Mouse (Mus musculus) left cerebral cortex, postnatal 4 days (tissue): ENCODE measurements around the gene Fhad1. TPM values are rescaled to one million over a fixed set of nuclear protein-coding genes. Genes with fewer than 3 reads are reported as not detected.
A peak's percentile ranks its signal among the peaks of the same experiment; 100 is the strongest.

Source experiments
- DNase-seq: peaks from one replicate; pipeline ENCODE4 v3.0.0-alpha.2; 2022
- intact Hi-C: fragments of 180-260 bp; cut with DNase I; formaldehyde crosslinking; loops from one replicate; pipeline ENCODE4 v1.15.1; 2025
- total RNA-seq, 2 experiments: library from RNA; stranded (reverse); gene quantifications; 2 replicates each; pipeline ENCODE4 v1.2.3; 2021

The Fhad1 gene
- total RNA-seq, 2 experiments from 2014 or later: 0.90 to 1.1 TPM

DNA sequence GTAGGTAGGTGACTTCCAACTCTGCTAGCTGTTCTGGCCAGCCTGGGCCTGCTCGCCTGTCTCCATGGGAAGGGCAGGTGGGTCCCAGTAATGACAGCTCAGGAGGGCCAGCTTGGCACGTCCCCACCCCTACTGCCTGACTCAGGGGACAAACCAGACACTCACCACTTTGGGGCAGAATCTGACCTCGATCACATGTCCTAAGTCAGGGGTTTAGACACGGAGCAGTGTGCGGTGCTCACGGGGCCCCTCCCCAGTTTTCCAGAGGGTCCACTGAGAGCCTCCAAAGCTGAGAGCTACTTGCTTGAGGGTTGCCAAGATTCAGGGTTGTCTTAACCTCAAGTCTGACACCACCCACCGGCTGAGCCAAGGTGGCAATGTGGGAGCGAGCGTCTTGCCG is 146.8 kb downstream of the Fhad1 start:
- intact Hi-C loops: no loop called here
- DNase-seq: no peak

DNA sequence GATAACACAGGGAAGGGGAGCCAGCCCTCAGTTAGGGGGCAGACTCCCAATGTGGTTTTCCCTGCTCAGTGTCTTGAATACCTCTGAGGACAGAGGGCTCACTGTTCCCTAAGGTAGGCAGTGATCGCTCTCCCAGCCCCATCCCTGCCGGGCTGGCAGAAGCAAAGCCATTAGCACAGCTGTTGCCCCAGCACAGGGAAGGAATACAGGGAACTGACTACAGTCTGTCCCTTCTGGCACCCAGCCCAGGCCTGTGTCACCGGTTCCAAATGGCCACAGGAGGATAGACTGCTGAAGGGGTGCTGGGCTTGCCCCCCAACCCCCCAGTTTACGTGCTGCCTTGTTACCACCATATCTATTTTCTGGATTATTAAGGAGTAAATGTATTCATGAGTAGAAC is 147.4 kb downstream of the Fhad1 start:
- peak; percentile 94 for DNase-seq
- intact Hi-C loops: no loop called here

DNA sequence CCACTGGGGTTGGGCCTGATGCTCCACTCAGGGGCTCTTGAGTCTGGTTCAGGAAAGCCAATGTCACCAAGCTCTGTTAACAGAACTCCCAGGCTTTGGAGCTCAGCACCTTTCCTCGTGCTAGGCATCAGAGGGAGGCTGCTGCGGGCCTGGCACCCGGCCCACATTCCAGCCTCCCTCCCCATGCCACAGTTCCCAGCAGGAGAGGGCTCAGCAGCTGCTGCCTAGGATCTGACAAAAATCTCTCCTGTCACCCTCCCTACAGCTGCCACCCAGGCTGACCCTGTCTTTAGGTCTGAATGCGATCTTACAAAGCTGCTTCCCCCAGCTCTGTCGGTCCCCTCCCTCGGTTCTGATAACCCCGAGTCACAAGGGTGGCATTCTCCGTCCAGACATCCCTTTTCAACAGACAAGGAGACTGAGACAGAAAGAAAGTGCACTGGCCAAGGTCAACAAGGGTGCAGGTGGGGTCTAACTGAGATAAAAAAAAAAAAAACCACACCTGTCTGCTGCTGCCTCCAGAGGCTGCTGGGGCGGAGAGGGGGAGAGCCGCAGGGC is 147.9 kb downstream of the Fhad1 start:
- intact Hi-C loops: no loop called here
- DNase-seq: peak; percentile 74

DNA sequence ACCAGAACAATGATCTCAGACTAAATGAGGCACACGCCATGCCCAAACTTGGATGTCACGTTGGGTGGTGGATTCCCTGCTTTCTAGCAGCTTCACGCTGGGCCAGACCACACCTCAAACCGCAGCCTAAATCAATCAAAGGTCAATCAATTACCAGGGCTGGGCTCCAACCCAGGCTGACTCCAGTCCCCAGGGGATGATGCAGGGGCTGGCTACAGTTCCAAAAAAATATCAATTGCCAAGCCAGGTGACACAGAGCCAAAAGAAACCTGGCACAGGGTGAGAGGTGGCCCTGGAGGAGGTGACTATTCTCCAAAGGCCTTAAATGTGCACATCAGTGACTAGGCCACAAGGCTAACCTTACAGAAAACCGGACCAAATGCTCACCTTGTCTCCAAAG is 149.3 kb downstream of the Fhad1 start:
- DNase-seq: no peak
- intact Hi-C loops: no loop called here

DNA sequence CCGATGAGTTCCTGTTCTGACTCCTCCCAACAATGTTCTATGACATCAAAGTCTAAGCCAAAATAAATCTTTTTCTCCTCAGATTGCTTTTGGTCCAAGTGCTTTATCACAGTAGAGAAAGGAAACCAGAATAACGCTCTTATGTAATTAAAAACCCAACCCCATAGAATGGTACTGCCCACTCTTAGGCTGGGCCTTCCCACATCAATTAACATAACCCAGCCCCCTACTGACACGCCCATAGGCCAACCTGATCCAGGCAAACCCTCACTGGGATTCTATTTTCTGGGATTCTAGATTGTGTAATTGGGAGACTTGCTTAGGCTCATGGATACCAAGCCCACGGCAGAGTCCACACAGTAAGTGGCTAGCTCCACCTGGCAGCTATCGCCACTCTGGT is 149.9 kb downstream of the Fhad1 start:
- DNase-seq: no peak

DNA sequence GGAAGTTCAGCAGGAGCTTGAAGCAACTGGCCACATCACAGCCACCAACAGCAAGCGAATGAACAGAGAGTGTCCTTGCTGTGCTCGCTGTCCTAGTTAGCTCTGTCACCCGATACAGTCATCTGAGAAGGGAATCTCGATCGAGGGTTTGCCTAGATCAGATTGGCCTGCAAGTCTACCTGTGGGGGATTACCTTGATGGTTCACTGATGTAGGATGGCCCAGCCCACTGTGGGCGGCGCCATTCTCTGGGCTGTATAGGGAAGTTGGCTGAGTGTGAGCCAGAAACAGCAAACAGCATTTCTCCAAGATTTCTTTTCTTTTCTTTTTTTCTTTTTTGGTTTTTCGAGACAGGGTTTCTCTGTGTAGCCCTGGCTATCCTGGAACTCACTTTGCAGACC is 150.4 kb downstream of the Fhad1 start:
- intact Hi-C loops: no loop called here
- DNase-seq: no peak

More for the DNA sequence above, 149.9 kb downstream of the Fhad1 start:
- intact Hi-C loops: no loop called here

DNA sequence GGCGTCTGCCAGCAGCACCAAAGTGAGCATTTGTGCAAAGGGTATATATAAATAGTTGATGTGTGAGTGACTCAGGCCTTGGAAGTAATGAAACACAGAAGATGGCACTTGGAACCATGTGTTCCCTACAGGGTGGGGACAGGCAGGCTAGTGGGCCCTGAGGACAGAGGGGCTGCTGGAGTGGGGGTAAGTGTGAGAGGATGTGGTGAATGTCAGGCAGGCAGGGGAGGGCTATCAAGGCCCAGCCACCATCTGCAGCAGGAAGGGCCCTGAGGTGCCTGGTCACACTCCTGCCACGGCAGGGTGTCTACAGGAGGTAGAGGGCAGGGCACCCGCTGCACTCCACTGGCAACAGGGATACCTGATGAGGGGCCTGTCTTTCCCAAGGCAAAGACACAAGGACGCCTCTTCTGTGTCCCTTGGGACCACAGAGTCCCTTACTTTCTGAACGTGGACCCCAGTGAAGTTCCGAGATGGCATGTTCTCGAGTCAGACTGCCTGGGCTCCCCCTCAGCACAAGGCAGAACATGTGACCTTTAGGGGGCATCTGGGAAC is 151.1 kb downstream of the Fhad1 start:
- no peak for DNase-seq
- intact Hi-C loops: no loop called here

DNA sequence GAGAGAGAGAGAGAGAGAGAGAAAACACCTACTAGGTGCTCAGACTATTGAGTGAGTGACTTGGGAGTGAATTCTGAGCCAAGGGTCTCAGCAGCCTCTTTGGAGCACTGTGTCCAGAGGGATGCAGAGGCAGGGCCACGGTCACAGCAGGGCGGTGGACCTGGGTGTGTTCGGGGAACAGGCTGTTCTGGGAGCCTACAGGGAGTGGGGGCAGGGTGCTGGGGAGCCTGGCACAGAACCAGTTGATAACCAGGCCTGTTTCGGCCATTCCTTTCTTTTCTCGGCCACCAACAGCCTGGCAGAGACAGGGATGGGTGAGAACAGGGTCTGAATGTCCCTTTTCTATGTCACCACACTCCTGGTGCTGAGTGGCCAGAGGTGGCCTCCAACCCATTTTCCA is 152.0 kb downstream of the Fhad1 start:
- no peak for DNase-seq
- intact Hi-C loops: no loop called here

DNA sequence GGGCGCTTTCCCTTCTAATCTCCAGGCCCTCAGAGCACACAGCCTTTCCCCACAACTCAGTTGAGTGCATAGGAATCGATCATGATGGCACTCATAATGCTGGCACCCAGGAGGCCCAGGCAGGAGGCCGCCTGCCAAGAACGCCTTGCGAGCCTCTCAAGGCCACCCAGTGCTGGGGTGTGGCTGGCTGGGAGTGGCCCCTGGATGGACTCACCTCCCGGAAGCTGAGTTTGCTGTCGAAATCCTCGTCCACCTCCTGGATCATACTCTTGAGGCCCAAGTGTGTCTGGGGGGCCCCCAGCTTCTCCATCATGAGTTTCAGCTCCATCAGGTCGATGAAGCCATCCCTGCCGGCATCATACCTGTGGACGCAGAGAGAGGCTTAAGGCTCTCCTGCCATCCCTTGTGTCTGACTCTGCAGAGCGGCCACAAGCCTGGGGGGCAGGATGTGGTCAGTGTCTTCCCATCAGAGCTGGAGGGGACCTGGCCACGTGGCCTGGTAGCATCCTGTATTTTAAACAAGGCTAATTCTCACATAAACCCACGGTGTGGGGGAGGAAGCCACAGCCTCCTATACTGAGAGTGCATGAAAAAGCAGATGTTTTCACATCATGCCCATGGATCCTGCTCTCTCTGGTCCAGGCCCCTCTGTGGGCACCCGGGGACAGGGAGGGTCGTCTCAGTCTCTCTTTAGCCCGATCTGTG is 153.1 kb downstream of the Fhad1 start:
- DNase-seq: no peak
- intact Hi-C loops: no loop called here

DNA sequence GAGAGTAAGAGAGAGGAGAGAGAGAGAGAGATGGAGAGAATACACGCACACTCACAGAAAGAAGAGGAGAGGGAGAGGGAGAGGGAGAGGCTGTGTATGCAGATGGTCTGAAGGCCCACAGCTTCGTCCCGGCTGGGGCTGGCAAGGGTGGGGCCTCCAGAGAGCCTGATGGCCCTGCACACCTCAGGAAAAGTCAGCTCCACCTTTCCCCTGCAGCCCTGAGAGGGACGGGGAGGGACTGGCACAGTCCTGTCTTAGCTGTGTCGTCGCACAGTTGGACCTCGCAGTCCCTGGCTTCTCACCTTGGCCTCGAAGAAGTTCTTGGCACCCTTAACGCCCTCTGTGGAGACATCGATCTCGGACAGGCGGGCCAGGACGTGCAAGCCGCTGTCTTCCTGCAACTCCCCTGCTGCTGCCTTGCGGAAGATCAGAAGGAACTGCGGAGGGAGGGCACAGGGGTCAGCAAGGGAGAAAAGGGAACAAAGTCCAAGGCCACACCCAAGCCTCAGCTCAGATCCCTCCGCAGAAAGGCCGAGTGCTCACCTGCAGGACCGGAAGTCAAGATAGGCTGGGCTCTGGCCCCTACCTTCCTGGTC is 154.5 kb downstream of the Fhad1 start:
- no peak for DNase-seq
- intact Hi-C loops: no loop called here

DNA sequence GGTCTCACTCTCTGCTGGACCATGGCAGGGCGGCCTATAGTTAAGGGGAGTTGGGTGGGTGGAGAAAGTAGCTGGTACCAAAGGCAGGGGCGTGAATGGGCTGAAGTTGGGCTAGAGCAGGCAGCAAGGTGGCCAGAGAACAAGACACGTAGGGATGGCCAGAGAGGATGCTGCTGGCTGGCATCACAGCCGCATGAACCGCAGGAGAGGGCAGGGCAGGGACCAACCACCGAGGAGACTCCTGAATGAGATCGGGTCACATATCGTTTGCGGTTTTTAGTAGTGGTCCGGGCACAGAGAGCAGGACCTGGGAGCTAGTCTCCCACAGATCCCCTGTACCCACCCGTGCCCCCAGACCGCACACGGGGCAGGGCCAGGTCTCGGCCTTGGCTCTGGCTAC is 155.5 kb downstream of the Fhad1 start:
- intact Hi-C loops: no loop called here
- no peak for DNase-seq

DNA sequence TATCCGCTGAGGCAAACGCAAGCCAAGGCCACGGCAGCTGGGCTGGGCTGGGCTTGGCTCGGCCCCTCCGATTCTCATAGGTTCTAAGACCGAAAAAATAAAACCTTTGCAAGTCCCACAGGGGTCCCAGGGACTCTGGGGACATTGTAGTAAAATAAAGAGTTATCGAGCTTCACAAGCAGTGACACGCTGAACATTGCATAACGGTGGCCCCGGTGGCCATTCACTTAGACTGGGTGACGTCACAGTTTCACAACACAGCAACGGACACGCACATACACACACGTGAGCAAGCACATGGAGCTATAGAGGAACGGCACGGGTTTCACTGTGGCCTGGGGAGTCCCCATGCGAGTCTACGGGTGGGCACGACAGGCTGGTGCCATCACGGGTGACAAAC is 156.4 kb downstream of the Fhad1 start:
- no peak for DNase-seq
- intact Hi-C loops: no loop called here

DNA sequence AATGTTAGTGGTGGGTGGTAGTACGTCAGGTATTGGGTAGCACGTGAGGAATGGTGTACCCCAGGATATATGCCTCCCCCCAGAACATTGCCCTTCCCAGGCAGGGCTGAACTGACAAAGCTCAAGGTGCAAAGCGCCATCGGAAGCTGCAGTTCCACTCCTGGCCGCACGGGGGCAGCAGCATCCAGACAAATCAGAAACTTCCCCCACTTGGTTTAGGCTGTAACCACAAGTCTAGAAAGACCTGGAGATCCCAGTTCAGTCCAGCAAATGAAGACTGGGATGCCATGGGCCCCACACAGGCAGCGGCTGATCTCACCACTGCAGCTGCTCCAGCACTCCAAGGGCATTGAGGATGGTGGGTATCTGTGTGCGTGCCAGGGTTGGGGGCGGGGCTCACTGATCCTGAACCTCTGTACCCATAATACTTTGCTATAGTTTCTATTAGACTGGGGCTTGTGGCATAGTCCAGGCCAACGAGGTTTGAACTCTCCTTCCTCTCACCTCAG is 157.4 kb downstream of the Fhad1 start:
- peak; percentile 83 for DNase-seq
- intact Hi-C loops: no loop called here

DNA sequence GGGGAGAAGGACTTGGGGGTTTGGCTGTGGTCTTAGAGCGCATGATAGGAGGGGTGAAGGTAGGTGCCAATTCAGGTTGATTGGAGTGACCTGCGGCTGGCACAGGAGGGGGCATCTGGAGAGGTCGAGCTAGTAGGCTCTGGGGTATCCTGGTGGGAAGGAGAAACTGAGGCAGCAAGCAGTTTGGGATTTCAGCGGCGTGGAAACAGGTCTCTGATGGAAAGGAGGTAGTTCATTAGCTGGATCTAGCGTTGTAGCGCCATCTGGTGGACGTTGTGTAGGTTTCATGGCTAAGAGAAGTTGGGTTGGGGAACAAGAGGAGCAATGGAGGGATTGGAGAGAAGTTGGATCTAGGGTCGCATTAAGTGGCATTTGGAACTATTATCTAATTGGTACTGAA is 161.4 kb downstream of the Fhad1 start:
- intact Hi-C loops: no loop called here
- DNase-seq: peak; percentile 69

DNA sequence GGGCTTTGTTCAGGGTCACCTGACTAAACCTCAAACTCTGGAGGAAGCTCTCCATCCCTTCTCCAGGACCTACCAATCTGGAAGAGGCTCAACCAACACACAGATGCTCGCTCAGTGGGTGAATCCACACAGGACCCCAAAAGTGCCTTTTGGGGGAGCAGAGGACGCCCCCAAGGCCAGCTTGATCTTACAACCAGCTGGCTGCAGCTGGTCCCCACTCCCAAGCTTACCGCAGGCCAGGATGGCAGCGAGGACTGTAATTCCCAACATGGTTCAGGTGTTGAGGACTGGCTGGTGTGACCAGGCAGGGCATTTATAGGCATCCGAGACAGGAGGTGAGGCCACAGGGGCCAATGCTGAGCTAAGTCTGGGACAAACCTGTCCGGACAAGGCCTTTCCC is 168.9 kb downstream of the Fhad1 start, which contains the start of gene Ctrc:
Gene Ctrc, minus strand, starts transcription at position 361 of the 400 bp plus-strand sequence.
- intact Hi-C loops: loop anchor here (10.0 kb wide), 1 partner anchor 231 kb away; the partner anchor contains the start of gene Tmem82
- DNase-seq: no peak

Other genes with a start within 250 kb of the Fhad1 start
- gene Dnajc16, start 224.2 kb downstream of the Fhad1 start, total RNA-seq: 10 to 100 TPM; 22.4 to 27.9 TPM
- 10 to 100 TPM; 26.9 to 29.7 TPM for gene Casp9, start 221.5 kb downstream of the Fhad1 start, total RNA-seq
- not detected for gene Cela2a, start 188.9 kb downstream of the Fhad1 start, total RNA-seq
- not detected for gene Ctrc, start 168.7 kb downstream of the Fhad1 start, total RNA-seq
- 10 to 100 TPM; 29.5 to 31.8 TPM for gene Efhd2, start 140.2 kb downstream of the Fhad1 start, total RNA-seq
- 1 to 10 TPM; 5.2 to 5.5 TPM for gene Tmem51, start 69.2 kb upstream of the Fhad1 start, total RNA-seq
- gene Kazn, start 224.3 kb upstream of the Fhad1 start, total RNA-seq: 10 to 100 TPM; 68.9 to 70.4 TPM